Mouse (Mus musculus) CH12.LX (cell line): ENCODE measurements around the gene Gm1043. TPM values are rescaled to one million over a fixed set of nuclear protein-coding genes. Genes with fewer than 3 reads are reported as not detected.

Source experiments
- DNase-seq: peaks from one replicate; pipeline ENCODE4 v3.0.0-alpha.2; 2013; ENCODE audit errors: extremely low read depth
- H3K27ac ChIP-seq: 2 replicates; pipeline ENCODE4 v1.5.1; 2012; ENCODE audit warnings: low read depth, mild to moderate bottlenecking, control low read depth, moderate library complexity; ENCODE audit not compliant: insufficient read depth
- H3K27me3 ChIP-seq: replicated peaks from 2 replicates; pipeline ENCODE3; 2012; ENCODE audit warnings: inconsistent platforms
- H3K36me3 ChIP-seq, 2 experiments: replicated peaks in 1 of 2; 2 replicates each; pipeline versions ENCODE3 to v1.6.1; 2012; ENCODE audit warnings: inconsistent platforms in 1 of 2, low read length in 1 of 2, mild to moderate bottlenecking in 1 of 2, mixed read lengths in 1 of 2, moderate library complexity in 1 of 2; ENCODE audit not compliant: control insufficient read depth in 1 of 2, insufficient read depth in 1 of 2
- H3K4me1 ChIP-seq, 2 experiments: 2 replicates each; pipeline ENCODE4 v1.6.1; 2012; ENCODE audit warnings: inconsistent platforms in 1 of 2, moderate library complexity in 1 of 2; ENCODE audit not compliant: insufficient read depth in 2 of 2, control insufficient read depth in 1 of 2
- H3K4me2 ChIP-seq: 2 replicates; pipeline ENCODE4 v1.6.1; 2012; ENCODE audit warnings: low read depth, mild to moderate bottlenecking, control low read depth; ENCODE audit not compliant: poor library complexity, insufficient read depth, severe bottlenecking
- H3K4me3 ChIP-seq, 3 experiments: fragments of 150-350 bp in 1 of 3; sonication (generic) in 1 of 3; replicated peaks in 1 of 3; 2 replicates each; pipeline versions ENCODE3 to v1.5.1; 2011 to 2012; ENCODE audit warnings: low read depth in 2 of 3, low read length in 2 of 3, mild to moderate bottlenecking in 2 of 3, moderate library complexity in 2 of 3, control low read depth in 1 of 3, improper control_type of control experiment in 1 of 3, inconsistent platforms in 1 of 3, mixed read lengths in 1 of 3; ENCODE audit not compliant: poor library complexity in 1 of 3
- H3K79me2 ChIP-seq: replicated peaks from 2 replicates; pipeline ENCODE4 v1.6.1; 2012; ENCODE audit warnings: mild to moderate bottlenecking, moderate library complexity; ENCODE audit not compliant: control insufficient read depth, poor library complexity, insufficient read depth, severe bottlenecking; ENCODE audit errors: extremely low read depth
- H3K9ac ChIP-seq: 2 replicates; pipeline ENCODE4 v1.6.1; 2012; ENCODE audit warnings: low read depth, mild to moderate bottlenecking, control low read depth, moderate library complexity; ENCODE audit not compliant: insufficient read depth
- H3K9me3 ChIP-seq: replicated peaks from 2 replicates; pipeline ENCODE3; 2012; ENCODE audit warnings: low read length, inconsistent platforms, mixed read lengths
- BHLHE40 ChIP-seq: IDR thresholded peaks from 2 replicates; pipeline ENCODE4 v1.6.1; 2011; ENCODE audit warnings: mild to moderate bottlenecking, low read depth, low read length, improper control_type of control experiment
- CHD2 ChIP-seq: IDR thresholded peaks from 2 replicates; pipeline ENCODE4 v1.6.1; 2011; ENCODE audit warnings: low read length, improper control_type of control experiment
- ELF1 ChIP-seq: IDR thresholded peaks from 2 replicates; pipeline ENCODE4 v1.6.1; 2014; ENCODE audit warnings: low read depth, mild to moderate bottlenecking, inconsistent platforms, low read length, improper control_type of control experiment
- EP300 ChIP-seq: IDR thresholded peaks from 2 replicates; pipeline ENCODE4 v1.6.1; 2011; ENCODE audit warnings: low read length, improper control_type of control experiment
- GABPA ChIP-seq: IDR thresholded peaks from 2 replicates; pipeline ENCODE4 v1.6.1; 2012; ENCODE audit warnings: low read depth, low read length, improper control_type of control experiment, inconsistent platforms; ENCODE audit not compliant: insufficient replicate concordance
- IRF4 ChIP-seq: IDR thresholded peaks from 2 replicates; pipeline ENCODE4 v1.6.1; 2014; ENCODE audit warnings: low read depth, mild to moderate bottlenecking, inconsistent platforms, low read length, improper control_type of control experiment
- JUN ChIP-seq: IDR thresholded peaks from 2 replicates; pipeline ENCODE4 v1.6.1; 2011; ENCODE audit warnings: low read depth, mild to moderate bottlenecking, low read length, improper control_type of control experiment, moderate library complexity; ENCODE audit not compliant: insufficient read depth
- JUND ChIP-seq: conservative IDR thresholded peaks from 2 replicates; pipeline ENCODE4 v1.6.1; 2011; ENCODE audit warnings: low read depth, low read length, improper control_type of control experiment
- MAZ ChIP-seq: IDR thresholded peaks from 2 replicates; pipeline ENCODE4 v1.6.1; 2012; ENCODE audit warnings: low read depth, mild to moderate bottlenecking, inconsistent platforms, low read length, improper control_type of control experiment, moderate library complexity
- MEF2A ChIP-seq: IDR thresholded peaks from 2 replicates; pipeline ENCODE4 v1.6.1; 2014; ENCODE audit warnings: low read depth, mild to moderate bottlenecking, inconsistent platforms, low read length, improper control_type of control experiment, borderline replicate concordance
- MXI1 ChIP-seq: IDR thresholded peaks from 2 replicates; pipeline ENCODE4 v1.6.1; 2011; ENCODE audit warnings: mild to moderate bottlenecking, low read depth, low read length, improper control_type of control experiment
- MYC ChIP-seq: IDR thresholded peaks from 2 replicates; pipeline ENCODE4 v1.6.1; 2011; ENCODE audit warnings: low read depth, mild to moderate bottlenecking, improper control_type of control experiment, low read length
- NRF1 ChIP-seq: IDR thresholded peaks from 2 replicates; pipeline ENCODE4 v1.6.1; 2014; ENCODE audit warnings: low read depth, mild to moderate bottlenecking, inconsistent platforms, low read length, improper control_type of control experiment, moderate library complexity
- PAX5 ChIP-seq: IDR thresholded peaks from 2 replicates; pipeline ENCODE4 v1.6.1; 2012; ENCODE audit warnings: low read length, inconsistent platforms, mixed read lengths
- POLR2A ChIP-seq: IDR thresholded peaks from 2 replicates; pipeline ENCODE4 v1.6.1; 2011; ENCODE audit warnings: low read depth, mild to moderate bottlenecking, improper control_type of control experiment, low read length
- POLR2AphosphoS2 ChIP-seq: IDR thresholded peaks from 2 replicates; pipeline ENCODE4 v1.6.1; 2011; ENCODE audit warnings: low read depth, low read length, improper control_type of control experiment
- SIN3A ChIP-seq: IDR thresholded peaks from 2 replicates; pipeline ENCODE4 v1.6.1; 2012; ENCODE audit warnings: low read length, improper control_type of control experiment, inconsistent platforms
- TBP ChIP-seq: conservative IDR thresholded peaks from 2 replicates; pipeline ENCODE4 v1.6.1; 2011; ENCODE audit warnings: low read depth, low read length, improper control_type of control experiment
- UBTF ChIP-seq: IDR thresholded peaks from 2 replicates; pipeline ENCODE4 v1.6.1; 2012; ENCODE audit warnings: low read depth, mild to moderate bottlenecking, inconsistent platforms, low read length, improper control_type of control experiment, moderate library complexity
- USF2 ChIP-seq: conservative IDR thresholded peaks from 2 replicates; pipeline ENCODE4 v1.6.1; 2011; ENCODE audit warnings: low read depth, low read length, improper control_type of control experiment
- ZKSCAN1 ChIP-seq: IDR thresholded peaks from 2 replicates; pipeline ENCODE4 v1.6.1; 2012; ENCODE audit warnings: low read depth, inconsistent platforms, low read length, improper control_type of control experiment, borderline replicate concordance
- ZMIZ1 ChIP-seq: IDR thresholded peaks from 2 replicates; pipeline ENCODE4 v1.6.1; 2012; ENCODE audit warnings: low read depth, mild to moderate bottlenecking, inconsistent platforms, low read length, improper control_type of control experiment
- ZNF384 ChIP-seq: IDR thresholded peaks from 2 replicates; pipeline ENCODE4 v1.6.1; 2012; ENCODE audit warnings: low read depth, low read length, improper control_type of control experiment, inconsistent platforms
- dilution Hi-C: fragments of 300-500 bp; cut with MboI; formaldehyde crosslinking; loops from 2 replicates; pipeline ENCODE4 v1.14.3; 2020; ENCODE audit warnings: low sequenced_read_pairs; ENCODE audit not compliant: extremely low pct_unique_long_range_greater_than_20kb, extremely low pct_ligation_motif_present
- in situ Hi-C: fragments of 300-500 bp; cut with MboI; formaldehyde crosslinking; loops from 3 replicates; pipeline ENCODE4 v1.14.3; 2019; ENCODE audit warnings: low sequenced_read_pairs, low pct_ligation_motif_present, low pct_unique_long_range_greater_than_20kb, mixed read lengths
- polyA plus RNA-seq: library from polyadenylated mRNA; unstranded; fragments of >175 nt; gene quantifications from 2 replicates; pipeline ENCODE4 v1.2.1, GENCODE M21; 2012; ENCODE audit warnings: low read depth; ENCODE audit not compliant: insufficient read length
- total RNA-seq, 2 experiments: library from RNA; depleted of rRNA; stranded (reverse); fragments of 300-350 nt in 1 of 2; fragments of >200 nt in 1 of 2; gene quantifications; 2 replicates each; pipeline ENCODE4 v1.2.3; 2012 to 2014

Gm1043 gene
- total and polyA plus RNA-seq, 3 experiments: not detected

DNA sequence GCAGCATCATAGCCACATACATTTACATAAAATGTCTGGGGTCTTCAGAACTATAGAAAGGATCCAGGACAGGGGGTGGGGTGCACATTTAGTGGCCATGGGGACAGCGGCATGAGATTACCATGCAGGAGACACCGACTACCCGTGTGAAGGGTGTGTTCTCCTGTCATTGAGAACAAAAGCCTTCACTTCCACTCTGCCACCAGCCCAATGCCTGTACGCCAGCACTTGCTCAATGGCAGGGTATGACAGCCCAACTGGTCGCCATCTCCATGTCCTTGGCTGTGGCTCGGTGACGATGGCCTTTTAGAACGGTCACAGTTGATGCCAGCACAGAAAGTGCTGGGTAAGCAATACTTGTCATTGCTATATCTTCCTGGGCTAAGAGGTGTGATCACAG is 111.0 kb downstream of the Gm1043 start:
- in situ Hi-C loops: no loop called here
- no peak for DNase-seq
- H3K4me3 ChIP-seq: no peak overlapping the region
- TF ChIP-seq MYC: no peak
- TF ChIP-seq USF2: no peak
- TF ChIP-seq JUN: no peak
- TF ChIP-seq CHD2: no peak
- TF ChIP-seq, all 38 proteins: peak for 0
- Histone ChIP-seq H3K79me2 (no peaks in the 10 kb centered on the region), H3K9ac (no peak overlapping the region), H3K4me1 (peaks cover 0 to 4% of the 10 kb centered on the region in 2 experiments; a peak in 1 of 4 replicates), H3K27ac (no peak overlapping the region), H3K4me2 (no peak overlapping the region), H3K36me3 (no peaks in the 10 kb centered on the region), H3K27me3 (peaks cover 91% of the 10 kb centered on the region), H3K9me3 (no peaks in the 10 kb centered on the region)
- dilution Hi-C loops: no loop called here

DNA sequence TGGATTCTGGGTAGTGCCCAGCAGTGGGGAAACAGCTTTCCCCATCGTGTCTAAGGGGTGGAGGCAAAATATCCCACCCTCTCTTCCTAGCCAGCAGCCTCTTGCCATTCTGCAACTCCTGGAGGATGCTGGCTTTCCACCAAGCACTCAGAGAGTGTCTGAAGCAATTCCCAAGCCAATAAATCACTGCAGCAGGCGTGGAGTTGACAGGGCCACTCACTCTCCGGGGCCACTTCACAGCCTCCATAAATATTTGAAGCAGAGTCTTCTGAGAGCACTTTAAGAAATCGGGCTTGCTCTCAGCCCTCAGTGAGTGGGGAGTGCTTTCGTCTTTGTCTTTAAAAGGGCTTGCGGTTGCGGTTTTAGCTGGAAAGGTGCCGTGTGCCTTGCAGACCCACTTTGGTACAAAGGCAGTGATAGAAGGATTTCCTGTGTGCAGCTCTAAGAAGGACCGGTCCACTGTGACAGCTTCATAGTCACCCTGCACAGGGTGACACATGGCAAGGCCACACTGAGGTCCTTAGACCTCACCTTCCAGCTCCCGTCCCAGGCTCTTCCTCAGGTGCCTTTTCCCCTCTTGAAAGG is 111.6 kb downstream of the Gm1043 start:
- in situ Hi-C loops: no loop called here
- no peaks in the 10 kb centered on the region for H3K9me3 ChIP-seq
- no peak for TF ChIP-seq PAX5
- TF ChIP-seq MAZ: no peak
- TF ChIP-seq JUN: no peak
- TF ChIP-seq POLR2A: no peak
- TF ChIP-seq NRF1: no peak
- no peak for TF ChIP-seq BHLHE40
- TF ChIP-seq GABPA: no peak
- no peak for TF ChIP-seq TBP
- TF ChIP-seq JUND: no peak
- TF ChIP-seq UBTF: no peak
- TF ChIP-seq MEF2A: no peak
- TF ChIP-seq ZKSCAN1: no peak
- TF ChIP-seq, all 38 proteins: peak for 0
- H3K27me3 ChIP-seq: peaks cover 86% of the 10 kb centered on the region
- no peak overlapping the region for H3K4me3 ChIP-seq
- H3K36me3 ChIP-seq: no peaks in the 10 kb centered on the region
- H3K4me2 ChIP-seq: no peak overlapping the region
- no peaks in the 10 kb centered on the region for H3K79me2 ChIP-seq
- no peak for DNase-seq
- H3K9ac ChIP-seq: no peak overlapping the region
- peaks cover 0 to 4% of the 10 kb centered on the region in 2 experiments; a peak in 1 of 4 replicates for H3K4me1 ChIP-seq
- H3K27ac ChIP-seq: no peak overlapping the region
- dilution Hi-C loops: no loop called here

DNA sequence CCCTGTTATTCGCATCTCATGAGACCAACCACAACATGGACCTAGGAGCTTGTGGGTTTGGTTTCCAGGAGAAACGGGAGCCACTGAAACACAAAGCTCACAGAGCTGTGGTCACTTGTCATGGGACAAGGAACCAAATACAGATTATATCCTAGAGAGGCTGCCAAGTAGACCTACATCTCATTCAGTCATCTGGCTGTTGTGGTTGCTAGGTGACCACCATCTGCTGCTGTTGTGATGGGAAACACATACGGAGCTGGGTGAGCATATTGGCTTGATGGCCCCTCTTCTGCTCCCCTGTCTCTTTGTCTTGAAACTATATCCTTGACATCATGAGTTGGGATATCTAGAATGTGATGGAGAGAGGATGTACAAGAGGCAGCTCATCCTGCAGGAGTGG is 112.3 kb downstream of the Gm1043 start:
- Histone ChIP-seq H3K79me2 (no peaks in the 10 kb centered on the region), H3K27me3 (peaks cover 86% of the 10 kb centered on the region), H3K9ac (no peak overlapping the region), H3K4me1 (peaks cover 0 to 4% of the 10 kb centered on the region in 2 experiments; a peak in 1 of 4 replicates), H3K4me2 (no peak overlapping the region), H3K9me3 (no peaks in the 10 kb centered on the region), H3K36me3 (no peaks in the 10 kb centered on the region), H3K27ac (no peak overlapping the region), H3K4me3 (no peak overlapping the region)
- TF ChIP-seq EP300: no peak
- TF ChIP-seq TBP: no peak
- TF ChIP-seq ZNF384: no peak
- no peak for TF ChIP-seq ELF1
- no peak for TF ChIP-seq SIN3A
- no peak for TF ChIP-seq JUND
- TF ChIP-seq IRF4: no peak
- no peak for TF ChIP-seq MXI1
- no peak for TF ChIP-seq JUN
- no peak for TF ChIP-seq MAZ
- TF ChIP-seq USF2: no peak
- TF ChIP-seq ZKSCAN1: no peak
- TF ChIP-seq BHLHE40: no peak
- TF ChIP-seq POLR2AphosphoS2: no peak
- no peak for TF ChIP-seq NRF1
- no peak for TF ChIP-seq ZMIZ1
- no peak for DNase-seq
- in situ Hi-C loops: no loop called here
- dilution Hi-C loops: no loop called here
